In genomic region chr13:80882716-80883135, GRCm38 (mm10) we compare ENCODE assay signal across 8 mouse cellular contexts. TPM values are rescaled to one million over a fixed set of nuclear protein-coding genes. Genes with fewer than 3 reads are reported as not detected.
DNase-seq lines count a peak whose midpoint lies in the region; ATAC-seq lines count a peak whose summit lies in the region.

No protein-coding gene starts in this region.

- WGBS in embryonic facial prominence, embryonic 11.5 days = 0% methylated on average over 23 of the region's 23 CpGs
- under 1% methylated on average over 23 of the region's 23 CpGs for WGBS in midbrain, embryonic 16.5 days

- intact Hi-C loops in heart, postnatal 10 days (cut with DNase I) = loop anchor here (1.0 to 5.0 kb wide), 5 partner anchors 80 to 470 kb away; no protein-coding TSS in a partner anchor

- ATAC-seq in embryonic facial prominence, embryonic 11.5 days (replicated peaks; ENCODE audit: insufficient number of reproducible peaks, low FRiP score, low TSS enrichment, low read depth) = peak; percentile 32
- ATAC-seq in midbrain, embryonic 16.5 days = peak; percentile 46

- H3K9ac ChIP-seq in embryonic facial prominence, embryonic 11.5 days (replicated peaks; ENCODE audit: low read length) = peak overlapping the region; percentile 80
- peak overlapping the region; percentile 100 for H3K9ac ChIP-seq in midbrain, embryonic 16.5 days (ENCODE audit: low read depth, low read length)

- no peaks in the 10 kb centered on the region for H3K36me3 ChIP-seq in embryonic facial prominence, embryonic 11.5 days (replicated peaks; ENCODE audit: control insufficient read depth, insufficient read depth, low read depth, low read length)
- H3K36me3 ChIP-seq in midbrain, embryonic 16.5 days (ENCODE audit: control insufficient read depth, insufficient read depth, low read length) = peaks cover under 1% of the 10 kb centered on the region; the same call in 1 of the 2 replicates

- peak; percentile 62 for DNase-seq in heart, adult 8-10 months (ENCODE audit: low spot score)
- no peak for DNase-seq in heart, postnatal 10 days
- peak; percentile 81 for DNase-seq in 416B (ENCODE audit: low read depth)
- DNase-seq in embryonic facial prominence, embryonic 11.5 days (ENCODE audit: low spot score) = no peak
- peak; percentile 49 for DNase-seq in hindlimb bud, embryonic 11.5 days (ENCODE audit: extremely low spot score, low read depth, low spot score)
- no peak for DNase-seq in T-cell, adult 2 months (ENCODE audit: low spot score)
- DNase-seq in kidney, postnatal 36 days = no peak

- peak overlapping the region; percentile 100 for H3K27ac ChIP-seq in embryonic facial prominence, embryonic 11.5 days (replicated peaks; ENCODE audit: low read depth, low read length)
- H3K27ac ChIP-seq in midbrain, embryonic 16.5 days (ENCODE audit: low read length) = peak overlapping the region; percentile 100

- H3K4me2 ChIP-seq in embryonic facial prominence, embryonic 11.5 days (ENCODE audit: low read depth, low read length) = peak overlapping the region; percentile 43
- peak overlapping the region; percentile 54 for H3K4me2 ChIP-seq in midbrain, embryonic 16.5 days (ENCODE audit: low read length)

- peak overlapping the region; percentile 75 for H3K4me3 ChIP-seq in embryonic facial prominence, embryonic 11.5 days (ENCODE audit: low read depth, low read length)
- H3K4me3 ChIP-seq in midbrain, embryonic 16.5 days (ENCODE audit: low read depth, low read length) = peak overlapping the region; percentile 83

- no peaks in the 10 kb centered on the region for H3K27me3 ChIP-seq in embryonic facial prominence, embryonic 11.5 days (ENCODE audit: control insufficient read depth, insufficient read depth, low read length)
- H3K27me3 ChIP-seq in midbrain, embryonic 16.5 days (ENCODE audit: control insufficient read depth, insufficient read depth, low read depth, low read length) = no peaks in the 10 kb centered on the region

- no peaks in the 10 kb centered on the region for H3K9me3 ChIP-seq in embryonic facial prominence, embryonic 11.5 days (replicated peaks; ENCODE audit: control insufficient read depth, low read length)
- no peaks in the 10 kb centered on the region for H3K9me3 ChIP-seq in midbrain, embryonic 16.5 days (replicated peaks; ENCODE audit: control insufficient read depth, low read length, poor library complexity, severe bottlenecking)

- H3K4me1 ChIP-seq in embryonic facial prominence, embryonic 11.5 days (ENCODE audit: control insufficient read depth, insufficient read depth, low read length) = no peaks in the 10 kb centered on the region
- peaks cover 3% of the 10 kb centered on the region; the same call in 1 of the 2 replicates for H3K4me1 ChIP-seq in midbrain, embryonic 16.5 days (ENCODE audit: control insufficient read depth, insufficient read depth, low read length)

RNA-seq across cellular contexts. Expression of gene Arrdc3, which starts 0.5 kb away (rescaled TPM):
- 10 to 100 TPM; 25.2 to 40.2 (median 31.2) TPM for total RNA-seq in heart, adult 8-10 months (2022)
- 10 to 100 TPM; 44.7 to 51.3 TPM for total RNA-seq in heart, postnatal 10 days (2021)
- polyA plus RNA-seq in embryonic facial prominence, embryonic 11.5 days (2014; fragmentation: Nextera tagmentation; extraction: Ambion mirVana) = 84.2 and 90.6 TPM in 2 replicates
- polyA plus RNA-seq in midbrain, embryonic 16.5 days (2015; fragmentation: Nextera tagmentation; extraction: Ambion mirVana) = 53.4 and 55.8 TPM in 2 replicates

Comparison
In these comparisons a context has a peak if more than half of its experiments do, and no peak if none do; other contexts are left out.
1. DNase-seq: peak in heart, adult 8-10 months (single experiment), 416B (single experiment) and hindlimb bud, embryonic 11.5 days (single experiment); none in heart, postnatal 10 days (0 of 2), embryonic facial prominence, embryonic 11.5 days (single experiment), T-cell, adult 2 months (single experiment) and kidney, postnatal 36 days (0 of 2).